Mouse (Mus musculus) skeletal muscle tissue, adult 2 months (tissue): ENCODE results near the gene Kcnd3.

Experiments
- DNase-seq: peaks from one replicate; pipeline ENCODE4 v3.0.0-alpha.2; 2012; ENCODE audit warnings: low read depth, low spot score

Gene Kcnd3

DNA sequence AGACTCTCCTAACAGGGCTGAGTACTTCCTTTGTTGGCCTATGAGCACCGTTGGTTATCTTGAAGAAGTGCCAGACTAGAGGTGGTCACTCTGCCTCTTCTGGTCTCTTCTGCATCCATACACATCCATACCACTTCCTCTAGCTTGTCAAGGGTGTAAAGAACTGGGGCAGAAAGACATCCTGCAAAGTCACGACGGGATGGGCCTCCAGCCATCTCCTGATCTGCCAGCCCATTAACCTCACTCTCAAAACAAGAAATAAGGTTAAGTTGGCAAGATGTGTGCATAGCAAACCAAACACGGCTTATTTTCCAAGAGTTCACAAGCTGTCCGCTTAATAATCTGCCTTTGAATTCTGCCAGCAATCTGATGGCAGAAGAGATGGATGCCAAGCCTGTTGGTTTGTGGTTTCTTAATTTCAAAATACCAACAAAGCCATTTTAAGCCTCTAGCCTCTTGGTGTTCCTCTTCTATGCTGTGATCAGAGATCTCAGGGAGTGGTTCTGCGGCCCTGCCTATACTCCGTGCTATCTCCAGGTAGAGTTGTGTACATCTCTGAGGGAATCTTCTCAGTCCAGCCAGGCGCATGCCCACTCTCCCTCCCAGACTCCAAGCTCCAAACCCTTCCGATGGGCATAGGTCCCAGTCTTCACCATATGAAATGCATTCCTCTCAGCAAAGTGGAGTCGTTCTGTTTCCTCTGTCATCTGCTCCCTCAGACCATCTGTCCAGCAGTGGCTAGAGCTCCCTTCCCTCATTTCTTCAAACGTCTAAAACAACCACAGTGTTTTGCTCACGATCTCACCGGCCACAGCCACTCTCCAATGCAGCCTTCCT is 201.6 kb downstream of the Kcnd3 start:
- DNase-seq = no peak

DNA sequence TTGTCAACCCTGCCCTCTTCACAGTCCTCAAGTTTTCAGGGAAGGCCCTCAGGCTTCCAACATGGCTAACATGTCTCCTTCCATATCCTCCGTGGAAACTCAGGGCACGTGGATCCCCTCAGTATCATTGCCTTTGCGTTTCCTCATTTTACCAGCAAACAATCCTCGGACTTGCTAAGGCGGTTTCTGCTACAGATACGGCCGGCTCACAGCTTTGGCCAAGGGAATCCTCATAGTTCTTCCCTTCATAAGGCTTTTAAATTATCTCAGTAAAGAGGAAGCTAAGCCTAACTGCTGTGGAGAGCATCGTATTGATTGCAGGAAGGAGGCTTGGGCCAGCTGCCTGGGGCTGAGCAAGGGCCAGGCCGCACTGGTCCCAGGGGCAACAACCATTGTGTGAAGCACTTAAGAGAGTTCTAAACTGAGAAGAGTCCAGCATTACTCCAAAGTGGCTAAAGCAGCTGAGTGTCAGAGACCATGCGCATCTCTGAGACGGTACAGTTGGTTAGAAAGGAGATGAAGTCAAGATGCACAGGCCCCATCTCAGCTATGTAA is 203.0 kb downstream of the Kcnd3 start:
- DNase-seq = no peak

DNA sequence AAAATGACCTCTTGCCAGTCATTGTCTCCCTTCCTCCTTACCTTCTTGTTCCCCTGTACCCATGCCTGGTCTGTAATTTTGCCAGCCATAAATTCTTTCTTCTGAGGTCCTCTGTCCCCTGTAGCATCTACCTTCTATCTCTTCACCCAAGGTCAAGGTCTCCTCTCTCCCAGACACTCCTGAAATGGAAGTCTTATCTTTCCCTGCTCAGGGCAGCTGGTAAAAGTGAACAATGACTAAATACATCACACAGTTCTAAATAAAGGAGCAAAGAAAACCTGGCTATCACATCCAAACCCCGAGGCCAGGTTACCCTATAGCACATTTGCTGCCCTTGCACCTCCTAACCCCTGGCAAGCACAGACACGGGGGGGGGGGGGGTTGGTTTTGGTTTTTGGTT is 208.4 kb downstream of the Kcnd3 start:
- no peak for DNase-seq

DNA sequence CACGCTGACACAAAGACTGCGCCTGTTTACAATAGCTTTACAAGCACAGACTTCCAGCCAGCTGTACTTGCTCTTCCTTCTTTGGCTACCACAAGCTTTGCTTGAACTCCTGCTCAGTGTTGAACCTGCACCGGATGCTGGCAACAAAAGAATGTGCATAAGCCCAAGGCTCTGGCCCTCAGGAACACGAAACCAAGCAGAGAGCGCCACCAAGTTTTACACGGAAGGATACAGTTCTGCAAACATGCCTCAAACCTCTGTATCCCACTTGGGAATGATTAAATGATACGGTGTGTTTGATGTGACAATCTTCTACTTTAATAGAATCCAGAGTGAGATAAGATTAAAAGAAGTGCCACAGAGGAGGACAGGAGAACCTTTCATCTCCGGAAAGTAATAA is 210.9 kb downstream of the Kcnd3 start:
- DNase-seq = no peak

DNA sequence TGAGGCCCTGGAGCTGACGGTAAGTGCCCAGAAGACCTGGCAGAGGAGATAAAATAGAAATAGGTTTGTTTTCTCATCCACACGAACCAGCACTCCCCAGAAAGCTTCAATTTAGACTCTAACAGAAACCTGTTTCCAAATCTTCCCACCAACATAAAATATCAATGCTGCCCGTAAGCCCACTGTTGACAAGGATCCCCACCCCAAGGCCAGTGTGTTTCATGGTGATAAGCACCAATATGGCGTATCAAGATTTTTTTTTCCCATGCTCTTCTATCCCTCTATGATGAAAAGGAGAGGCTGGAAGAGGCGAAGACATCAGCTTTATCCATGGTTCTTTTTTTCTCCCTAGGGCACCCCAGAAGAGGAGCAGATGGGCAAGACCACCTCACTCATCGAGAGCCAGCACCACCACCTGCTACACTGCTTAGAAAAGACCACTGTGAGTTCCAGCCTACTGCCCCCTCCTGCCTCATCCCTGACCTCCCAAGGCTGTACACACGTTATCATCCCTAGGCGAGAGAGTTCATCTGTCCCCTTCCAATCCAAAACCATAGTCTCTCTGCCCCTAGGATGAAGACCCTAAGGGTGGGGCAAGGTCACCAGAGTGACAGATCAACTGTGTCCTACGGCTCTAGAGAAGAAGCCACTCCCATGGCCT is 213.1 kb downstream of the Kcnd3 start:
- no peak for DNase-seq

DNA sequence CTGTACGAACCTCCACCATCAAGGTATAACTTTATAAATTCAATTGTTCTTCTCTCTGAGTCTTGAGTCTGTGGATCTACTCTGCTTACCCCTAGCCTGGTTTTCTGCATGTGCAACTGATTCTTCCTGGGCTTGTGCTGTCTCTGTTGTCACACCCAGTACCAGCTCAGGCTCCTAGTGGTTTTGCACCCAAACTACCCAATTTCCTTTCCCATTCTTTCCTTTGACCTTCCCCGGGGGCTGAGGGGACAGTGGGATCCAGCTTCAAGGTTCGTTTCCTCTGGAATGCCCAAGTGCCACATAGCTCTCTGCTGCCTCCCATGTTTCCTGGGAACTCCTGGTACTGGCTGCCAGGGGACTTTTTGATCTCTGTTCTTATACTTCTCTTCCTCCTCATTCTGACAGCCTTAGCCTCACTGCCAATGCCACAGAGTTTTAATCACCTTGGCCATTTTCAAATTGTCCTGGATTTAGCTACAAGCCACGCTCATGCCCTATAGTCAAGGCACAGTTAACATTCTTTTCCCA is 214.9 kb downstream of the Kcnd3 start:
- no peak for DNase-seq

DNA sequence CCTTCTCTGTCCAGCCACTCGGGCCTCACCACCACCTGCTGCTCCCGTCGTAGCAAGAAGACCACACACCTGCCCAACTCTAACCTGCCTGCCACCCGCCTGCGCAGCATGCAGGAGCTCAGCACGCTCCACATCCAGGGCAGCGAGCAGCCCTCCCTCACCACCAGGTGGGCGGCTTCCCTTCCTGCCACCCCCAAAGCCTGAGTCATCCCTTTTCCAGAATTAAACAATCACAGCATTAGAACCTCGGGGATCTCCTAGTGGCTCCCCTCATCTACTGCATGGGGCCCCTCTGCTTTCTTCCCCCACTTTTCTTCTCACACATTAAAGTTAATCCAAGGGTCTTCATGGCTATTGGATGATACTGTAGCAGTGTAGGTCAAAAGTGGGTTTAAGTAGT is 216.0 kb downstream of the Kcnd3 start:
- DNase-seq = no peak

DNA sequence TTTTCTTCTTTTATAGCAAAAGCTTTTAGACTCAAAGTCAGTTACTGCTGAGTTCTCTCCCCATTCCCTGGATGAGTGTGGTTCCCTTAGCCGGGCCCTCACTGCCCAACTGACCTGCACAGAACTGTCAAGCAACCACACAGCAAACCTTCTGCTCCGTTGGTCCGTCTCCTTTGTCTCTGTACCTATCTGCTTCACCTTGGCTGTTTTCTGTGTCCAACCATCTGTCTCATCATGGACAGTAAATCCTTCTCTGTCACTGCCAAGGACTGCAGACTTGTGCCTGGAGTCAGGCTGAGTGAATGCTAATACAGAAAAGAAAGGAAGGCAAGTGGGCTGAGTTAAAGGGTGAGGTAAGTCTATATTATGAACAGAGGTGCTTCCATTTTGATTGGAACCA is 217.6 kb downstream of the Kcnd3 start:
- no peak for DNase-seq

DNA sequence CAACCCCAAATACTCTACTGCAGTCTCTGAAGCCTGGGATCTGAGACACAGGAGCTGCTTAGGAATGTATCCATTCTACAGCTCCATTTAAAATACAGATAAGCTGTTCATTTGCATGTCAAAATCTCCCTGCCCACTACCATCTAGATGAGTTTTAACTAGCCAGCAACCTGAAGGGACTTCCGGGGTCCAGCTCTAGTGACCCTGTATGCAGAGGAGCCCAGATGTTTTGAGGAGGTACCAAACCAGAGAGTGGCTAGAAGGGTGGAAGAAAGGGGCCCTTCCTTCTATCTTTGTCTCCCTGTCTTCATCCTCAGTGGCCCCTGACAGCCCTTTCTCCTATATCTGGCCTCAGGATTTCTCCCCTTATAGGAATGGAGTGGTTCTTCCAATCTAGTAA is 218.7 kb downstream of the Kcnd3 start:
- no peak for DNase-seq

DNA sequence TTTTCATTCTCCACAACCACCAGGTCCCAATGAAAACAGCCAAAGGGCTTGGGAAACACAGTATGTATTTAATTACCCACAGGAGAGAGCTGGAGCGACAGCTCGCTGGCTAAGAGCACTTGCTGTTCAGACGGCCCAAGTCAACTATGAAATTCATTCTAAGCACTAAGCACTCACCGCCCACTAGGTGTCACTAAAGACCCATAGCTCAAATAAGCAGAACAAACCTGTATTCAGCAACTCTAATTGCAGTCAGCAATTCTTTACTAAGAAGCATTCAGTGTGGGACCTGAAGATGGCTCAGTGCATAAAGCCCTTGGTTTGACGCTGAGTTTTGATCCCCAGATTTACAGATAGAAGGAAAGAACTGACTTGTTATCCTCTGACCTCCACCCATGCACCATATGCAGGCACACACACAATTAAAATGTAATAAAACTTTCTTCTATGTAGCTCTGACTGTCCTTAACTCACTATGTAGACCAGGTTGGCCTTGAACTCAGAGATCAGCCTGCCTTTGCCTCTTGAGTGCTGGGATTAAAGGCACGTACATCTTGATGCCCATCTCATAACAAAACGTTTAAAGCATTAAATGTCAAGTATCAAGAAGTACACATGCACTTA is 222.6 kb downstream of the Kcnd3 start:
- DNase-seq = peak; percentile 67

DNA sequence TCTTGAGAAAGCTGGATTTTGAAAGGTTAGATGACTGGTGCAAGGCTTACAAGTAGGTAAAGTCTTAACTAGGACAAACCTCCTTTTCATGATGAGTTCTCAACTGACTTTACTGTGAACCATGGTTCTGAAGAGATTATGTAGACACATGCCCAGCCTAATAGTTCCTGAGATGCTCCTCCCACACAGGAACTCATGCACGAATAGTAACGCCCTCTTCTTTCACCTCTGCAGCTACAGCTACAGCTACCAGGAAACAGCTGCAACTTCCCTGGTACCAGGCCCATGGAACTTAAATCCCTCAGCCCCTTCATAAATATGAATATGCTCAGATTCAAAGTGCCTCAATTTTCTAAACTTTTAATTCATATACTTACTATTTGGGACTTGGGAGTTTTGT is 223.8 kb downstream of the Kcnd3 start:
- no peak for DNase-seq

DNA sequence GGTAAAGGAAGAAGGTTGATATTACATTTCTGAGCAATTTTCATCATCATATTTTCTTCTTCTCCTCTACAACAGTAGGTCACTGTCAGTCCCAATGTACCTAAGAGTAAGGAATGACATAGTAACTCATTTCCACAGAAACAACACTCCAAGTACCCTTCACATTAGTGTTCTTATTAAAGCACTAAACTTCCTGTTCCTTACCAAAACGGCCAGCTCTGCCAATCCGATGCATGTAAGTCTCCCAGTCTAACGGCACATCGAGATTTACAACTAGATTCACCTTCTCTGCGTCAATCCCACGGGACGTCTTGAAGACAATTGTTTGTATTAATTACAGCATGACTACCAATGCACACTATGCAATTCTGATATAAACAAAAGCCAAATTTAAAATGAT is 228.2 kb downstream of the Kcnd3 start:
- no peak for DNase-seq

DNA sequence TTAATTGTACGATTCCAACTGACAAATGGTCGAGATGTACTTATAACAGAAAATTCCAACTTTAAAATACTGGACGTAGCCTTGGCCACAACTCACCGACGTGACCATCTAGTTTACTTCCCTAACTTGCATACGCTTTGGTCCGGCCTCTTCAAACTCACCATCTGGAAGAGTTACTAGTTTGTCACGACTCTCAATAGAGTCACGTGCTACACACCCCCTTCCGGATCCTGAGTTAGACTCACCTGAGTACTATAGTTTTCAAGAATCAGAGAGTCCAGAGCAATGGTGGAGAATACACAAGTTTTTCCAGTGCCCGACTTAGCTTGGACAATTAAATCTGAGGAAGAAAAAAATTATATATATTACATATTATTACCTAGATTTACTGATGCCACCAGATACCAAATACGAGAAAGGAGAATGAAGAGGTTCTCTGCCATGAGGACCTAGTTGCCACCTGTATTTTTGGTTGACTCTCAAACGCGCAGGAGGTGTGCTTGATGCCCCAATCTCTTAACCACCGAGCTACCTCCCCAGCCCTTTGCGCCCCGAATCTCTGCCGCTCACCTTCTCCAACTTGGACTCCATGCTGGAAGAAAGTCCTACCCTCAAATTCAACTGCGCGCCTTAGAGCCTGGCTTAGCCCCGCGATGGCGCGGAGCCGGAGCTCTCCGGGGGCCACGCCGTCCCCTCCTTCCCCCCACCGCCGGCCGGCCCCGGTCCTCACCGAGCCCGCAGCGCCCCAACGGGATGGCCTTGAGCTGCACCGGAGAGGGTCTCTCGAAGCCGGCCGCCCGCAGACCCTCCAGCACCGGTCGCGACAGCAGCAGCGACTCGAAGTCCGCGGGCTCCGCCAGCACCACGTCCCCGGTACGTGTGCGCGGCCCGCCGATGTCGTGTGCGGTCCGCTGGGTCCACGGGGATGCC is 234.5 kb downstream of the Kcnd3 start:
- no peak for DNase-seq

DNA sequence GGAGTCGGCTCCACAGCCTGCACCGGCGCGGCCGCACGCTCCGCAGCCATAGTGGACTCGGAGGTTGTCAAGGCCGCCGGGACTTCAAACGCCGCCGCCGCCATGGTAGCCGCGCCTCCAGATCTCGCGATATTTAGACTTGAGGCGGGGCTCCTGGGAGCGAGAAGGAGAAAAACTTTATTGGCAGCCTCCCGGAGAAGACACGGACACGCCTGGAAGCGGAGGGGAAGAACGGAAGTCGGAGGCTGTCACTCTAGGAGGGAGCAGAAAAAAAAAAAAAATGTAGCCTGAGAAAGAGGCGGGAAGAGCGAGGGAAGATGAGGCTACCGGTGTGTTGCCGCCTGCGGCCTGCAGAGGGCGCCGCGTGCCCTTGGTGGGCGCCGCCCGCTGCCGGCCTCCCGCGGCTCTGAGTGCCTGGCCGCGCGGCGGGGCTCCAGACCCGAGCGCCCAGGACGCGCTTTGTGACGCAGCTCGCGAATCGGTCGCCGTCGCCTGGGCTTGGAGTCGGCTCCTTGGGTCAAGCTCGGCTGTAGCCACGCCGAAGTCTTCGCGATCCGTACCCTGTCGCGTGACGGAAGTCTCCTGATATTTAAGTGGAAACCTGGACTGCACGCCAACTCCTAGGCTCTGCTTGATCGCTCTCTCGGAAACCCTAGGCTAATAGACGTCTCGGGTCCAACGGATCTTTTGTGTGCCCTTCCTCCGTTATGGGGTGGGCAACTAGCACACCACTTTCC is 235.4 kb downstream of the Kcnd3 start, which contains the start of gene Ddx20:
TSS of gene Ddx20 (minus strand) at position 251 of the 737 bp plus-strand sequence.
- peak; percentile 99 for DNase-seq

DNA sequence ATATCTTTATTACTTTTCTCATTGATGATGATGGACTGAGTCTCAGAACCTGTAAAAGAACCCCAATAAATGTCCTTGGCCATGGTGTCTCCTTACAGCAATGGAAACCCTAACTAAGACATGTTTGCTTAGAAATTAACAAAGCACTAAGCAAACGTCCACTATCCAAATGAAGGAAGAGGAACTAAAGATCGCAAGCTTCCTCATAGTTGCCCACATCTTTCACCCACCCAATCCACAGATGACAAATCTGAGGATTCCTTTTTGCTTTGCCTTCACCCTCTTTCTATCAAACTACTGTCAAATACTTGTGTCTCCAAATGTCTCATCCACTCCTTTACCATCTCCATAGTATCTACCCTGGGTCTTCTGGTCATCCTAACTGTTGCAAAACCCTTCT is 236.4 kb downstream of the Kcnd3 start:
- no peak for DNase-seq

DNA sequence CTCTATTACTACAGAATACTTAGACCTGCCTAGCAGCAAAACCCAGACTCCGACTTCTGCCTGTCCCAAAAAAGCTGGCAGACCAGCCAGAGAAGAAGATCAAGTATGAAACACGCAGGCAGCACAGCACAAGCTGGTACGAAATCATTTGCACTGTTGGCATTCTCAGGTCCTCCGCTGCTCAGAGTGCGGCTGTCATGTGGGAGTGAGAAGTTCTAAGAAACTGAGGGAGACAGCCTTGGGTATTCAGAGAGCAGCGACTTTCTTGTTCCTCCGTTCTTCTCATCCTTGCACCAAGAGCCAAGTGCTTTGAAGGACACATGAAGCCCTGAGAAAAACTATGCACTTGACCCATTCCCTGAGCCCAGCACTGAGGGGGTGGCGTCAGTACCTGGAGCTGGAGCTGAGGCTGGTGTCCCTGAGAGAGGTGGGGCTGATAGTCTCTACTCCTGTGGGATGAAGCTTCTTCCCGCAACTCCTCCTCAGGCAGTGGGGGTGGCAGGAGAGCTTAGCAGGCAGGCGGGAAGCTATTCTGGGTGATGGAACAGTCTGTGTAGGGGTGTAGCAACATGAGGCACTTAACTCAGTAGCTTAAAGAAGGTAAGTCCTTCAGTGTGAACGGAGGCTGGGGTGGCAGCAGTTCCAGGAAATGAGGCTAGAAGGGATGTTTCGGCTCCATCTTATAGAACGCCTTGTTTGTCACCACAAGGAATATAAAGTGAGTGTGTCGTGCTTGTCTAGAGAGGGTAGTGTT is 241.4 kb downstream of the Kcnd3 start:
- no peak for DNase-seq

DNA sequence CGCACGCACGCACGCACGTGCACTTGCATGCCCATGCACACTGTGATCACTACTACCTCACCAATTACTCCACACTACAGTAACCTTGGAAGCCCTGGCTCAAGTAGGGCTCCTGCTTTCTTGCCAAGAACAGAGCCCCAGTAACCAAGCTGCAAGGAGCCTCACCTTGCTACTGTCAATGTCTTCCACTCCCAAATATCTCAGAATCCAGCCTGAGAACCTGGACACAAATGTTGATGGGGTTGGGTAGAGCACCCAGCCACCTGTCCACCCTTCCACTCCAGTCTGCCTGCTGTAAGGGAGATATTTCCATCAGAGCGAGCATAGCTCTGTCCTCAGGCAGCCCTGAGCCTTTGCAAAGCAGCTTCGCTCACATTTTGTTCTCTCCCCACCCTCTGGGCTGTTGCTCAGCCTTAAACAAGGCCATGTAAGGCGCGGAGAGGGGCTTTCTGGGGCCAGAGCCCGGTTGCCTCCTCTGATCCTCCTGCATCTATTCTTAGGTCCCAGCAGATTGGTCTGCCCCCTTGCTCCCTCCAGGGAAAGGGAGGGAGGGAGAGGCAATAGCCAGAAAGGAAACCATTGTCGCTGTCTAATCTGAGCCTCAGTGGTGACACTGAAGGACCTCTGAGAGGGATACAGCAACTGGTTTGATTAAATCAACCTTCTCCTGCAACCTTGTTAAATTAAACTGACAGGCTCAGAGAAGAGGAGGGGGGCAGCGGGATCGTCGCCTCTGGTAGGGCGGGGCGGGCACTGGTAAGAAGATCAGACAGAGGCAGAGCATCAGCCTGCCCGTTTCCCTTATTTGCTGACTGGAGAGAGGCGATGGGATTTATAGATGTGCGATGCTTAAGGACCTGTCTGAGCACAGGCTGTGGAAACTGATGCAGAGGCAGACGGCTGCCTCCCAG is 243.6 kb downstream of the Kcnd3 start:
- no peak for DNase-seq

DNA sequence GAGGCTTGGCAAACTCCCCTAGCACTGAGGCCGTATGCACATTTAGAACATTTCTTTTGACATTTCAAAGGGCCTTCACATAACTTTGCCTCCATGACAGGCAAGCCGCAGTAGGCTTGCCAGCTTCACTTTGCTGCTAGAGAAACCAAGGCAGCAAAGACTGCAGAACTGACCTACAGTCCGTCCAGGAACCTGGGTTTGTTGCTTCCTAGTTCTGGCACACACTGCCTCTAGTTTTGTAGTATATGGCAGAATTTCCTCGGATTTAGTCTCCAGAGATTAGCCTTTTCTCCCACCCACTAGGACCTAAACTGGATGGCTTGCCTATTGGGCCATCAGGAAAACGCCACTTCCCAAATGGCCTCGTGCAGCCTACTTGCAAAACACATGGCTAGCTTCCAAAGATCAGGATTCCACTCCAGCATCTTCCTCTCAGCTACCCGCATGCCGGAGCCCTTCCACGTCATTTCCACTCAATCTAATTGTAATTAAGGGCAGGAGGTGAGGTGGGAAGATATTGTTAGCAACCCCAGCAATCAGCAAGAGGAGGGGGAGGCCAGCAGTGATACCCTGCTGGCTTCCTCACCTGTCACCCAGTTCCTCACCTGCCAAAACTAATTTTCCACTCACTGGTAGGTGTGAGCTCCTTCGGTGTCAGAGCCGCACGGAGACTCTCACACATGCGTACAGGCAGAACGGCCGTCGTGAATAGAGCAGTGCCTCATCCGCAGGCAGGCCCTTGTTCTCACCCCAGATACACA is 244.4 kb downstream of the Kcnd3 start:
- no peak for DNase-seq
